Mouse (Mus musculus) liver, embryonic 18 days (tissue): ENCODE measurements around the gene 2200002D01Rik. TPM values are rescaled to one million over a fixed set of nuclear protein-coding genes. Genes with fewer than 3 reads are reported as not detected.

Experiments used
- polyA plus RNA-seq: library from polyadenylated mRNA; depleted of rRNA; stranded (reverse); fragments of >200 nt; gene quantifications from 2 replicates; pipeline ENCODE4 v1.2.3, GENCODE M21; 2012; rRNA removed

The 2200002D01Rik gene
- polyA plus RNA-seq, result 2.5 and 3.6 TPM in 2 replicates

DNA sequence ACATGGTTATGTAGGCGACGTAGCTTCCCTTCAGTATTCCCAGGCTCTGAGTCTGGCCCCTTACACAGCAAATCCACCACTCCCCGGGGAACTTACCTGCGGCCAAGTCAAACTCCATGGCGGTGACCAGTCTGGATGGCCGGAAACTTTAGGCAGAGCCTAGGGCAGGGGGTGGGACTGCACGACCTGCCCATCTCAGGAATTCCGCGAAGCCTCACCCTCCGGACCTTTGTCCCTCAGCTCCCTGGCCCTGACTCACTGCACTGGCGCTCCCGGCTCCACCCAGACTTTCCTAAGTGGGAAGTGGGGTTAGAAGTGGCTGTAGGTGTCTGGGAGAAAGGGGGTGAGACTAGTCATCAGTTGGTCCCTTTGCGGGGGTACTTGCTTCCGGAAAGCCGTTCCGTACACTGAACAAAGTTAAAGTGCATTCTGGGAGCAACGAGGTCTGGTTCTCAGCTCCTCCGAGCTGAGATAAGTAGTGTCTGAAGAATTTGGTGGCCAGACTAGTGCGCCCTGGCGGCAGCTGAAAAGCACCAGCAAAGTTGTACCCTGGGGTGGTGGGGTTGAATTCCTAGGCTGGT, at the start of gene 2200002D01Rik:
Gene 2200002D01Rik, minus strand, starts transcription at position 206 of the 581 bp plus-strand sequence.

DNA sequence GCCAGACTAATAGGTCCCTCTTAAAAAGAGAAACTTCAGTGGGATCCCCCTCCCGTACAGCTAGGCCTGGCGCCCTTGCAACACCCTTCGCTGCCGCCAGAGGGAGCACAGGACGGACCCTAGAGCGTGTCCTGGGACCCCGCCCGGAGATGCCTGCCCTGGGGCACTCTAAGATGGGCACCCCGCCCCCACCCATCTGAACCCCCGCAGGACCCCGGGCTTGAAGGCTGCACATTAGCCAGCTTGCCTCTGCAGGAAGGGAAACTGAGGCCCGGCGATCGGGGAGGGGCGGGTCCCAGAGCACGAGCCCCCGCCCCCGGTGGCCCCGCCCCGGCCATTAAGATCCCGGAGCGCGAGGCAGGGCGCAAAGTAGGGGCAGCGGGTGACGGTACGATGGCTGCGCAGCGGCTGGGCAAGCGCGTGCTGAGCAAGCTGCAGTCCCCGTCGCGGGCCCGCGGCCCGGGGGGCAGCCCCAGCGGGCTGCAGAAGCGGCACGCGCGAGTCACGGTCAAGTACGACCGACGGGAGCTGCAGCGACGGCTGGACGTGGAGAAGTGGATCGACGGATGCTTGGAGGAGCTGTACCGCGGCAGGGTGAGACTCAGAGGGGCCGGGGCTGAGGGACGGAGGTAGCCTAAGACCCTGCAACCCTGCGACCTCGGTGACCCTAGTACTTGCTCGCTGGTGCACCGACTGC, 40.8 kb upstream of the 2200002D01Rik start, which contains the start of gene Ppp1r14a:
Gene Ppp1r14a, plus strand, starts transcription at position 367 of the 697 bp plus-strand sequence.

DNA sequence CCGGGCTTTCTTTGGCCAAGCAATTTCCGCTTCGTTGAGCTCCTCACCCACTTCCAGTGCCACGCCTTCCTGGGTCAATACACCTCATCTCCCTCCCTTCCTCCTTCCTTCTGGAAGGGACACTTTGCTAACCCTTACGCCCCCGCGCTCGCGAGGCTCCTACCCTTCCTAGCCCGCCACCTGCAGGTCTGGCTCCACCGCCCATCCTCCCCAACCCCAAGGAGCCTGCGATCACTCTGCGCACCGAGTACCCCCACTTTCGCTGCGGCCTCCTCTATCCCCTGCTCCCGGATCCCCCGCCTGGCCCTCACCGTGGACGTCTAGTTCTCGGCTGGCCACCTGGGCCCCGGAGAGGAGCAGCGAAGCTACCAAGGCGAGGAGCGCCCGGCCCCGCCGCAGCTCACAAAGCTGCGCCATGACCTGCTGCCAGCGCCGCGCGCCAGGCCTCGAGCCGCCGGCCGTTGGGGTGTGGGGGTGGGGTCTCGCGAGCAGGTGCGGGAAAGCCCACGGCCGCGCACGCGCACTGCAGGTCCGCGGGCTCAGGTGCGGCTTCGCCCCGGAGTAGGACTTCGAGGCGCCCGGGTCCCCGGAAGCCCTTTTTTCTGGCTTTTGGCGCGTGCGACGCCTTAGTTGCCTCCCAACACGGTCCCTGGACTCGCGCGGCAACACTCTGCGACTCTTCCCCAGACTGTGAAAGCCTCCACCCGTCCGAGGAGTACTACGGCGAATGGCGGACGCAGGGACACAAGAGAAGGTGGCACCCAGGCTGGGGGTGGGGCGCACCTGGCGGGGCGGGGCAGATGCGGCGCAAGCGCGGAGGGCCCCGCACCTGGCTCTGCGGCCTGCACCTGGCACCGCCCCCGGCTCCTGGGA, 33.2 kb upstream of the 2200002D01Rik start, which contains the start of gene Spint2:
Gene Spint2, minus strand, starts transcription at position 712 of the 873 bp plus-strand sequence.

DNA sequence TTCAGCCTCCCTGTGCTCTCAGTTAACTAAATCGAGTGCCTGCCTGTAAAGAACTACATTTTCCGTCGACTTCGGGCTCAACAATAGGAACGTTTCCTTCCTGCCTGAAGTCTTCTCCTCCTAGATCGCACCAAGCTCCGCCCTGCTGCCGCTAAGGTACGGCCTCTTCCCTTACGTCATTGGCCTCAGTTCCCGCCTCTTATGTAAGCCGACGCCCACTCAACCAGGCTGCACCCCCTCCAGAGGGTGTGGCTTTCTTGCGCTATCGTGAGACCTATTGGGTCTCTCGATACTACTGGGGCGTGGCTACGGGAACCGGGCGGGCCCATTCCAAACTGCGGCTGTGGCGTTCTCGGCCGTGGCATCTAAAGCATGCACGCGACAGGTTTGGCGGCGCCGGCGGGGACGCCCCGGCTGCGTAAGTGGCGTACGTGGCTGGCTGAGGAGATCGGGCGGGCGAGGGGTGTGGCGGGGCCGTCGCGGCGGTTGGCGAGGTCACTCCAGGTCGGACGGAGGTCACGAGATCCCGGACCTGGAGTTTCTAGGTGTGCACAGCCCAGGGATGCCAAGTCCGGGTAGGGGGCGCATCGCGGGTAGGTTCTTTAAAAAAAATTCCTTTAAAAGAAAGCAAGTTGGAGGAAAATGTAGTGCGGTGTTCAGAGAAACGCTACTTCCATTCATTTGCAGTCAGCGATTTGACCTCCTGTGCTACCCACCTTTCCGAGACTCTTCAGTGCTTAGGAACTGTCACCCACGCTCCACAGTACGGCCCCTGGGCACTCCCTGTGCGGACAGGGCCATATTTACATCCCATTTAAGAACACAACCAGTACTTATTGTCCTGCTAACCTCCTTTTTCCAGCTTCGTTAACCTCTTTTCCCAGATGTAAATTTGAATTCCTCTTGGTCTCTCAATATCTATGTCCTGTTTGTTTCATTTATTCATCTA, 10.0 kb downstream of the 2200002D01Rik start, which contains the start of gene Yif1b:
Gene Yif1b, plus strand, starts transcription at position 311 of the 949 bp plus-strand sequence.

DNA sequence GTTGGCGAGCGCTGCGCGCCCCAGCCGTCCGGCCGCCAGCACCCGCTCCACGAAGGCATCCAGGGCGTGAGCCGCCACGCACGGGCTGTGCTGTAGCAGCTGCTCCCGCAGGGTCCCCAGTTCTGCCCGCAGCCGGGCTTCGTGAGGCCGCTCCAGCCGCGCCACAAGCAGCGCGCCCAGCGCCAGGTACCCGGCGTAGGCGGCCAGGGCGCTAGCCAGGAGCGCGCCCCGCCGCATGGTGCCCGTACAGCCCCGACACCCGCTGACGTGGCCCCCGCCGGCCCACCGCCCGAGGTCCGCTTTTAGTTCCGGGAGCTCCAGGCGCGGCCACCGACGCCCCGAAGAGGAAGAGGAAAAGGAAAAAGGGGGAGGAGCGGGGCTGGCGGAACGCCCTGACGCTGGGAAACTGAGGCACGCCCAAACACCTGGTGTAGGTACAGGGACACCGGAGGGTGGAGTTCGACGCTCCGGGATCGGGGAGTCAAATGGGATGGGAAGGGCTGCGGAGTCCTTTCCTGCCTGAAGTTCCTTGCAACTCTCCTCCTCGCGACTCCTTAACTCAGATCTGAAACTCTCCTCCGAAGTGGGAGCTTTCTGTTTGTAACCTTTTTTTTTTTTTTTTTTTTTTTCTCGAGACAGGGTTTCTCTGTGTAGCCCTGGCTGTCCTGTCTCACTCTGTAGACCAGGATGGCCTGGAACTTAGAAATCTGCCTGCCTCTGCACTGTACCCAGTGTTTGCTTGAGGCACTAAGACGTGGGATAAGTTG, 15.8 kb downstream of the 2200002D01Rik start, which contains the start of gene Kcnk6:
Gene Kcnk6, minus strand, starts transcription at position 269 of the 767 bp plus-strand sequence.

DNA sequence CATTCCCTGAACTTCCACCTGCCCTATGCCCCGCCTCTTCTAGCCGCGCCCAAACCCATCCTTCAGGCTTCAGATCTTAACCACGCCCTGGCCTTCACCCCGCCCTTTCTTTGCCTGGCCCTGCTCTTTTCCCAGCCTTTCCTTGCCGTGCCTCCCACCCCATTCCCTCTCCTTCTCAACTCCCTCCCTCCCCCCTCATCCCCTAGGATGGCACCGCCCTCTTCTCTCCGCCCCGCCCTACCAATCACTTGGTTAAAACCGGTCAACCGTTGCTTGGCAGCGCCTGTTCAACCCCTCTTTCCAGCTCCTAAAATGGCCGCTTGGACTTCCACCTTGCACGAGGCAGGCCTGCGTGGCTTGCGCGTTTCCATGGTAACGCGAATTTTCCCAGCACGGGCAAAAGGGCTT, 34.6 kb downstream of the 2200002D01Rik start, which contains the start of gene Catsperg1:
Gene Catsperg1, minus strand, starts transcription at position 361 of the 408 bp plus-strand sequence.

Other genes starting within 250 kb of the 2200002D01Rik start
- gene Ryr1, start 123.3 kb downstream of the 2200002D01Rik start, polyA plus RNA-seq, result 0.05 TPM in 2 replicates
- 4.9 and 7.7 TPM in 2 replicates for gene Rasgrp4, start 113.6 kb downstream of the 2200002D01Rik start, polyA plus RNA-seq
- 7.4 and 7.7 TPM in 2 replicates for gene Fam98c, start 92.2 kb downstream of the 2200002D01Rik start, polyA plus RNA-seq
- 0.04 and 0.05 TPM in 2 replicates for gene Ggn, start 78.3 kb downstream of the 2200002D01Rik start, polyA plus RNA-seq
- gene Spred3, start 78.1 kb downstream of the 2200002D01Rik start, polyA plus RNA-seq, result 0.40 and 0.65 TPM in 2 replicates
- 104 and 110 TPM in 2 replicates for gene Psmd8, start 67.8 kb downstream of the 2200002D01Rik start, polyA plus RNA-seq
- gene Catsperg1, start 34.4 kb downstream of the 2200002D01Rik start, polyA plus RNA-seq, result 0.68 and 1.1 TPM in 2 replicates
- 2.9 and 3.0 TPM in 2 replicates for gene Kcnk6, start 16.0 kb downstream of the 2200002D01Rik start, polyA plus RNA-seq
- 33.9 and 34.6 TPM in 2 replicates for gene Yif1b, start 10.1 kb downstream of the 2200002D01Rik start, polyA plus RNA-seq
- gene Spint2, start 33.4 kb upstream of the 2200002D01Rik start, polyA plus RNA-seq, result 51.2 TPM in 2 replicates
- 3.3 TPM in 2 replicates for gene Ppp1r14a, start 40.8 kb upstream of the 2200002D01Rik start, polyA plus RNA-seq
- 0.31 and 0.59 TPM in 2 replicates for gene Dpf1, start 55.5 kb upstream of the 2200002D01Rik start, polyA plus RNA-seq